Mouse (Mus musculus) liver, embryonic 13.5 days (tissue): ENCODE data around the gene Pgf. TPM values are rescaled to one million over a fixed set of nuclear protein-coding genes. Genes with fewer than 3 reads are reported as not detected.
A peak's percentile ranks its signal among the peaks of the same experiment; 100 is the strongest.

ENCODE experiments used
- ATAC-seq: fragments of 200-750 bp; cut with Nextera tagmentation; 2 replicates; pipeline ENCODE4 v1.8.0; 2017; ENCODE audit warnings: low read depth, mild to moderate bottlenecking, moderate number of reproducible peaks, moderate library complexity
- DNase-seq: peaks from one replicate; pipeline ENCODE4 v3.0.0; 2022
- H3K27ac ChIP-seq: fragments of 300-500 bp; sonication (generic); 2 replicates; pipeline ENCODE4 v1.5.1; 2015; ENCODE audit warnings: moderate library complexity, mild to moderate bottlenecking, inconsistent platforms
- H3K27me3 ChIP-seq: fragments of 300-500 bp; sonication (generic); 2 replicates; pipeline ENCODE4 v1.6.1; 2015; ENCODE audit warnings: mild to moderate bottlenecking, inconsistent platforms
- H3K36me3 ChIP-seq: fragments of 300-500 bp; sonication (generic); 2 replicates; pipeline ENCODE4 v1.6.1; 2015; ENCODE audit warnings: mild to moderate bottlenecking, inconsistent platforms
- H3K4me1 ChIP-seq: fragments of 300-500 bp; sonication (generic); replicated peaks from 2 replicates; pipeline ENCODE4 v1.6.1; 2015; ENCODE audit warnings: inconsistent platforms
- H3K4me2 ChIP-seq: fragments of 300-500 bp; sonication (generic); 2 replicates; pipeline ENCODE4 v1.6.1; 2015; ENCODE audit warnings: inconsistent platforms, mild to moderate bottlenecking, moderate library complexity
- H3K4me3 ChIP-seq: fragments of 300-500 bp; sonication (generic); replicated peaks from 2 replicates; pipeline ENCODE4 v1.5.1; 2015; ENCODE audit warnings: mild to moderate bottlenecking, inconsistent platforms
- H3K9ac ChIP-seq: fragments of 300-500 bp; sonication (generic); 2 replicates; pipeline ENCODE4 v1.6.1; 2015; ENCODE audit warnings: mild to moderate bottlenecking, inconsistent platforms
- H3K9me3 ChIP-seq: fragments of 300-500 bp; sonication (generic); replicated peaks from 2 replicates; pipeline ENCODE4 v1.6.1; 2016; ENCODE audit warnings: inconsistent platforms
- WGBS: fragments of 180-500 bp; shearing (Covaris S2); methylation state at CpG from one replicate; pipeline ENCODE4 v1.1.7; 2015; ENCODE audit not compliant: insufficient replicate concordance; 5-methylcytosine and 5-hydroxymethylcytosine counted together
- polyA plus RNA-seq: library from polyadenylated mRNA; unstranded; fragments of >200 nt; fragmentation: Nextera tagmentation; extraction: Ambion mirVana; gene quantifications from 2 replicates; pipeline ENCODE4 v1.2.1, GENCODE M21; 2015

Pgf gene
- polyA plus RNA-seq, 1 experiment from 2014 or later: 0.50 TPM

DNA sequence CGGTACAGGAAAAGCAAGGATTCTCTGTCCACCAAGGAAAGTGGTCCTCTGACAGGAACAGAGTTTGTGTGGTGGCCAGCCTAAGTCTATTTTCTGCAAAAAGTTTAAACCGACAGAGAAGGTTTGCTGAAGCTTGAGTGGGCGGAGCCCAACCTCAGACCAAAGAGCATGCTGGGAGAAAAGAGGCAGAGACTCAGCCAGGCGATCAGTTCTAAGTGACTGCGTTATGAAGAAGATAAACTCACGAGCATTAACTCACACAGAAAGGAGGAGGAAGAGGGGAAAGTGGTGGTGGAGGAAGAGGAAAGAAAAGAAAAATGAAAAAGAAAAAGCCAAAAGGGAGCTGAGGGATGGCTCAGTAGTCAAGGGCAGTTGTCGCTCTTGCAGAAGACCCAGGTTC lies 12.7 kb upstream of the Pgf start:
- Histone ChIP-seq H3K36me3 (no peaks in the 10 kb centered on the region), H3K4me3 (no peak overlapping the region), H3K9me3 (no peaks in the 10 kb centered on the region), H3K27ac (no peak overlapping the region), H3K9ac (no peak overlapping the region), H3K27me3 (no peaks in the 10 kb centered on the region), H3K4me1 (0 out of 2 replicates have a peak, but pooled peaks cover 5% of the 10 kb centered on the region), H3K4me2 (no peak overlapping the region)
- ATAC-seq (no peak), DNase-seq (no peak)
- WGBS: 56% methylated on average over 7 of the region's 7 CpGs

DNA sequence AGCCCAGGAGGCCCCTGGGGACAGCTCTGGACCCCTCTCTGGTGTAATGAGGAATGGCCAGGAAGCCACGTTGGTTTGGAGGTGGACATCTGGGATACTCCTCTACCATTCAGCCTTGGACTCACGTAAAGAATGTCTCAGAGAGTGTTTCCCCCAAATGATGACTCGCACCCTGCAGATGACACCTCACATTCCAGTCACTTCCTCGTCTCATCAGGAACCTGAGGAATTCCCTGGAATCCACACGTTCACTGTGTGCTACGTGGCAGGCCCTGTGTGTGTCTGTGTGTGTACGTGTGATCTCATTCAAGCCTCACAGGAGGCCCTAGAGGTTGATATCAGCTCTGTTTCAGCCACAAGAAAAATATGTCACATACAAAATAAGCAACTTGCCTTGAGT lies 8.8 kb upstream of the Pgf start:
- no peaks in the 10 kb centered on the region for H3K36me3 ChIP-seq
- H3K4me2 ChIP-seq: no peak overlapping the region
- H3K4me3 ChIP-seq: no peak overlapping the region
- WGBS: 43% methylated on average over 7 of the region's 7 CpGs
- H3K9ac ChIP-seq: no peak overlapping the region
- no peak for ATAC-seq
- peaks cover 18% of the 10 kb centered on the region for H3K27me3 ChIP-seq
- no peaks in the 10 kb centered on the region for H3K4me1 ChIP-seq
- no peak for DNase-seq
- H3K27ac ChIP-seq: no peak overlapping the region
- H3K9me3 ChIP-seq: no peaks in the 10 kb centered on the region

DNA sequence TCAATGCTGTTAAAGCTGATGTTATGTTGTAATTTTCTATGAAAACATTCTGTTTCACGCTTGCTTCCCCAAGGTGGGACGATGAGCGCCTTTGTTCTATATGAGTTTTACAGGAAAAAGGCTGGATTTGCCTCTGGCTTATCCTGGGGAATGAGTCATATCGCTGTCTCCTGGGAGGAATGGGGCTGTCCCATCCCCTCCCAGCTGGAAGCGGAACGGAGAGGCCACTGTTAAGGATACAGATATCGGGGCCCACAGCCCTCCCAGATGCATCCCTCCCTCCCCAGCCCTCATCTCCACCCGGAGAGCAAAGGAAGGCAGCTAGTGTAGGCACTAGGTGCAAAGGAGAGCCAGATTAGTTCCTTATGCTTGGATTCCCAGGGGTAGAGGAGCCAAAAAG lies 8.2 kb upstream of the Pgf start:
- Histone ChIP-seq H3K9me3 (no peaks in the 10 kb centered on the region), H3K4me1 (no peaks in the 10 kb centered on the region), H3K27me3 (peaks cover 24% of the 10 kb centered on the region), H3K4me2 (no peak overlapping the region), H3K9ac (no peak overlapping the region), H3K4me3 (no peak overlapping the region), H3K36me3 (no peaks in the 10 kb centered on the region), H3K27ac (no peak overlapping the region)
- 55% methylated on average over 8 of the region's 8 CpGs for WGBS
- DNase-seq (no peak), ATAC-seq (no peak)

DNA sequence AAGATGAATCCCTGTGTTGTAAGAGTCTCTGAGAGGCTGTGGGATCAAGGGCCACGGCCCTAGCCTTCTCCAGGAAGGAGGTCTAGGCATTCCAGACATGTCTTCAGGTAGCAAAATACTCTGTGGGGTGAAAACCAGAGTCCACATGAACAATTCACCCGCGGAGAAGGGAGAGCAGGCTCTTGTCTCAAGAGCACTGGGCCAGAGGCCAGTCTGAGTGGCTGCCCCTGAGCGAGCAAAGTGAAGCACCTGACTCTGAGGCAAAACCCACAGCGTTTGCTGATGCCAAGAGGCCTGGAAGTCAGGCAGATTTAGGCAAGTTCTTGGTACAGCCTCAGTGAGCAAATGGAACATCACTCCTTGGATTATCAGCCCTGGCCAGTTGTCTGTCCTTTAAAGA lies 6.5 kb upstream of the Pgf start:
- no peaks in the 10 kb centered on the region for H3K9me3 ChIP-seq
- H3K4me1 ChIP-seq: no peaks in the 10 kb centered on the region
- 51% methylated on average over 5 of the region's 5 CpGs for WGBS
- no peak overlapping the region for H3K4me3 ChIP-seq
- no peaks in the 10 kb centered on the region for H3K36me3 ChIP-seq
- H3K27ac ChIP-seq: no peak overlapping the region
- ATAC-seq (no peak), DNase-seq (no peak)
- H3K9ac ChIP-seq: no peak overlapping the region
- H3K4me2 ChIP-seq: no peak overlapping the region
- peaks cover 36% of the 10 kb centered on the region for H3K27me3 ChIP-seq

DNA sequence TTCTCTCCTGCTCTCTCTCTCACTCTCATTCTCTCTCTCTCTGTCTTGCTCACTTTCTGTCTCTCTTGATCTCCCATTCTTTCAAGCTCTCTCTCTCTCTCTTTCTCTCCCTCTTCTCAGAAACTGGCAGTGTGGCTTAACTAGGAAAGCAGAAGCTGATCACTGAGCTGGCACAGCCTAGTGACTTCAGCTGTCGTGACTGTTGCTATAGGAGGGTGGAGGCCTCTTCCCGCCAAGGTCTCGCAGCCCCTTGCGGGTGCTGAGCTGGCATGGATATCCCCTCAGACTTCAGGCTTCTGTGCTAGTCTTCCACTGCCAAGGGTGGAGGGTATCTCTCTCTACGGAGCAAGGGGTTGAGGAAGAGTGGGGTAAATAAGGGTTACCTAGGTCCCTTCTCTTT lies 5.3 kb upstream of the Pgf start:
- H3K36me3 ChIP-seq: no peaks in the 10 kb centered on the region
- no peaks in the 10 kb centered on the region for H3K4me1 ChIP-seq
- 50% methylated on average over 5 of the region's 5 CpGs for WGBS
- H3K27me3 ChIP-seq: peaks cover 43% of the 10 kb centered on the region
- no peak overlapping the region for H3K9ac ChIP-seq
- DNase-seq: no peak
- no peak overlapping the region for H3K4me2 ChIP-seq
- ATAC-seq: no peak
- H3K9me3 ChIP-seq: no peaks in the 10 kb centered on the region
- H3K27ac ChIP-seq: no peak overlapping the region
- no peak overlapping the region for H3K4me3 ChIP-seq

DNA sequence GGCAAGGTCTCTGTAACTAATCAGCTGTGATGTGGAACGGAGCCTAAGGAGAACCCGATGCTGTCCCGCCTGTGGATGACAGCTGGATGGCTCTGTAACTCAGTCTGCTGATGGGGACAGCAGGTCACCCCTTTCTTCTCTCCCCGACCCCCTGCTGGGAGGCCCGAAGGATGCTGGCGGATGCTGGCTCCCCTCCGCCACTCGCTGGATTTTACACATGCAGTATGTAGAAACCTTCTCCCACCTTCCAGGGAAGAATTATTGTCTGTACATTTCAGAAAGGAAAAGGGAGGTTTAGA lies 4.7 kb upstream of the Pgf start:
- ATAC-seq: no peak
- 31% methylated on average over 8 of the region's 8 CpGs for WGBS
- no peak for DNase-seq
- H3K4me2 ChIP-seq: no peak overlapping the region
- no peaks in the 10 kb centered on the region for H3K9me3 ChIP-seq
- no peak overlapping the region for H3K27ac ChIP-seq
- H3K27me3 ChIP-seq: peaks cover 48% of the 10 kb centered on the region
- peaks cover 4% of the 10 kb centered on the region for H3K4me1 ChIP-seq
- no peak overlapping the region for H3K4me3 ChIP-seq
- no peaks in the 10 kb centered on the region for H3K36me3 ChIP-seq
- H3K9ac ChIP-seq: no peak overlapping the region

DNA sequence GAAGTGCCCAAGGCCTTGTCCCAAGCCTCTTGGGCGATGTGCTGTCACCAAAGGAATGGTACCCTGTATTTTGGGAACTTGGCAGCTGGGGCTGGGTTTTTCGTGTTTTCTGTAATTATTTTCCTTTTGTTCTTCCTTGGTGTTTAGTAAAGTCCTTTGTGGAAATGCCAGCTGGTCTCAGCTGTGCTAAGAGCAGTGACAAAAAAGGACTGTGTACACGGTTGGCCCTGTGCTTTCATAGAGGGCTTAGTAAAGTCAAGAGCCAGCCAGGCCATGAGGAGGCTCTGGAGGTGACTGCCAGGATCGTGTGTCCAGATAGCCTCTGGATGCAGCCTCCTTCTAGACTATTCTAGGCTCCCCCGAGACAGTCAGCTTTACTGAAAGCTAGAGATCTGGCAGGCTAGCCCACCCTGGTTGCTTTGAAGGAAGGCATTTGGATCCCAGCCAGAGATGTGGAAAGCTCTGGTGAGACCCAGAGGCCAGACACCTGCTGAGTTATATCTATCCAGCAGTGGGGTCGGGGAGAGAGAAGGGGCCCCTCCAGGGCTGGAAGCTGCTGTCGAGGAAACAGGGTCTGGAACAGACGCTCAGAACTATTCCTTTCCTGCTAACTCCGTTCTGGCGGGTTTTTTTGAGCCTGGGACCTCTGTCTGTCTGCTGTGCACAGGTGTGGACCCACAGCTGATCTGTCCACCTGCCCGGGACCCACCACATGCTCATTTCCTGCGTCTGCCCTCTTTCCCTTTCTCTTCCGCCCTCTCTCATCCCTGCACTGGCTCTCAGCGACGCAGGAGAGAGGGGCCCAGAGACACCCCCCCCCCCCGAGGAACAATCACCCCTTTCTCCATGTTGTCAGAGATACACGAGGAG lies 4.1 kb upstream of the Pgf start:
- Histone ChIP-seq H3K36me3 (no peaks in the 10 kb centered on the region), H3K27ac (no peak overlapping the region), H3K9ac (no peak overlapping the region), H3K9me3 (no peaks in the 10 kb centered on the region), H3K27me3 (peaks cover 53% of the 10 kb centered on the region), H3K4me2 (no peak overlapping the region), H3K4me1 (peaks cover 10% of the 10 kb centered on the region), H3K4me3 (no peak overlapping the region)
- no peak for ATAC-seq
- DNase-seq: no peak
- WGBS: 37% methylated on average over 16 of the region's 17 CpGs

DNA sequence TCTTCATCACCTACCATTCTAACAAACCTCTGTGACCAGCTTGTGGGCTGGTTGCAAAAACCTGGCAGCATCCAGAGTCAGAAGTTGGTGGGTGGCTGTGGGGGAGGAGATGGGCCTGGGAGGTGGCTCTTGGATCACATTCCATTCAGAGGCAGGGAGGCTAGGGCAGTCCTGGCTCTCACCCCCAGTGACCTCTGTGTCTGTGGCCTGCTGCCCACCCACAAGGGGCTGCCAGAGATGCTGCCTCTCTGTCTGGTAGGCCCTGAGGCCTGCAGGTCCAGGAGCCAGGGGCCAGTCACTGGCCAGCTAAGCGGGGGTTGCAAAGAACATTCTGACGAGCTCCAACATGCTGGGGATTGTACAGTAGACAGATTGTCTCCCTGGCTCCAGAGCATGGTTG lies 704 bp upstream of the Pgf start:
- Histone ChIP-seq H3K27me3 (peaks cover 81% of the 10 kb centered on the region), H3K4me1 (peaks cover 22% of the 10 kb centered on the region), H3K9ac (no peak overlapping the region), H3K27ac (no peak overlapping the region), H3K4me3 (no peak overlapping the region), H3K4me2 (no peak overlapping the region), H3K9me3 (no peaks in the 10 kb centered on the region), H3K36me3 (no peaks in the 10 kb centered on the region)
- ATAC-seq (no peak), DNase-seq (no peak)
- 50% methylated on average over 2 of the region's 2 CpGs for WGBS

DNA sequence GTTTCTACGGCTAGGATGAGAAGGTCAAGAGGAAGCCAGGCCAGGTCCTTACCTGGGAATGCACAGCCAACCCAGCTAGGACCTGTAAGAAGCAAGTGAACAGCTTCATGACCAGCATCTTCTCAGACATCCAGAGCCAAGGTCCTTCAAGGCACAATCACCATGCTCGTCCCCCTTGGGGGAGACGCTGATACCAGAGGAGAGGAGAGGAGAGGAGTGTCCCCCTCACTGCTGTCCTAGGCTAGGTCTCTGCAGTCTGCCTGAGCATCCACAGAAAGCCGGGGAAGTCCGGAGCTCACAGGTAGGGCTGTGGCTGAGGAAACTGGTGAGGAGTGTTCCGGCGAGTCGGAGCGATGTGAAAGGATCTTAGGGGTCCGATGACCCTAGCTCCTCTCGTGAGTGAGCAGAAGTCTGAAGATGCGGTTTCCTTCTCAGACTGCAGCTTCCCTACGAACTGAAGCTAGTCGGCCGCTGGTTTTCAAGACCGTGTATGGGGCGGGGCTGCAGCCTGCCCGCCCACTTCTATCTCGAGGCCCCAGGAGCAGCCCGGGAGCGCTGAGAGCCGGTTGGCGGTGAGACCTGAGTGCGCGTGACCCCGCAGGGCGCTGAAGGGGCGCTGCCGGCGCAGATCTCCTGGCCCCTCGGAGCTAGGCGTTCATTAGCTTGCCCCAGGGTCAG lies 605 bp downstream of the Pgf start:
- H3K27ac ChIP-seq: no peak overlapping the region
- DNase-seq (peak; percentile 38), ATAC-seq (peak; percentile 74)
- WGBS: 2% methylated on average over 32 of the region's 32 CpGs
- H3K4me2 ChIP-seq: peak overlapping the region; percentile 63
- no peaks in the 10 kb centered on the region for H3K36me3 ChIP-seq
- H3K9ac ChIP-seq: peak overlapping the region; percentile 37; the same call in 1 of the 2 replicates
- peaks cover 22% of the 10 kb centered on the region for H3K4me1 ChIP-seq
- H3K4me3 ChIP-seq: peak overlapping the region; percentile 40
- peaks cover 76% of the 10 kb centered on the region for H3K27me3 ChIP-seq
- H3K9me3 ChIP-seq: no peaks in the 10 kb centered on the region

DNA sequence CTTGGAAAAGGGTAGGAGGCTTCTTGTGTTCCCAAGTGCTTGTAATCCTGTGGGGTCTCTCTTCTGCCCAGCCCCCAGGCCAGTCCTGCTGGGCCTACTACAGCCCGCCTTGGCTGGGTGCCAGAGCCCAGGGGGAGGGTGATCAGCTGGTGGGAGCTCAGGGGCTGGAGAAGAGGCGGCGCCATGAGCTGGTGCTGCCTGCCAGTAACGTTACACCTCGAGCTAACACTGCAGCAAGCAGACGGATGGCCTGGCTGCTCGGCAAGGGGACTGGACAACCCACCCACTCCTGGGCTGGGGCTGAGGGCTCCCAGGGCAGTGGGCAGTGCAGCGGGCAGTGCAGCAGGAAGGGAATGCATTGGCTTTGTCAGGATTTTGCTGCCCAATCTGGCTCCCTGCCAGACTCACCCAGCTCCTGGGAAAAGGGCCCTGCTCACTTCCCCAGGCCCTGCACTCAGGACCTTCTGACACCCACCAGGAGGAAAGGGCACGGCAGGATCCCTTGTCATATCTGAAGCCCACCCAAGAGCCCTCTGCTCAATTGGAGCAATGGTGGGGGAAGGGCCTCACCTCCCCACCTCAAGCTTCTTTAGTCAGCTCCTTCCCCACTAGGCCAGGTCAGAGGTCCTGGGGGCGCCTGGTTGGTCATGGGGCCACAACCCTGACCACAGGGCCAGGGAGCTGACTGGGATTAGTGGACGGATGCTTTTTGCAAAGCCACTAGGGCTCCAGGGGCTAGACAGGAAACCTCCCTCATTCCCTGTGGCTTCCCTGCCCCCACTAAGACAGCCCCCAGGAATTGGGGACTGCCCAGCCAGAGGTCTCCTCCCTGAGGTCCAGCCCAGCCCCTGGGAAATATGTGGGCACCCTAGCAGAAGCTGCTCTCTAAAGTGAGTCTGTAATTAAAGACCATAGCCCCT lies 1.4 kb downstream of the Pgf start:
- Histone ChIP-seq H3K4me2 (peak overlapping the region; percentile 63), H3K4me3 (0 out of 2 replicates have a peak overlapping the region, but pooled peaks have one; percentile 40), H3K36me3 (no peaks in the 10 kb centered on the region), H3K9ac (no peak overlapping the region; the same call in 1 of the 2 replicates), H3K9me3 (no peaks in the 10 kb centered on the region), H3K27me3 (peaks cover 72% of the 10 kb centered on the region), H3K4me1 (peaks cover 22% of the 10 kb centered on the region), H3K27ac (no peak overlapping the region; the same call in 1 of the 2 replicates)
- 42% methylated on average over 11 of the region's 11 CpGs for WGBS
- ATAC-seq: peak; percentile 25; the same call in 1 of the 2 replicates
- no peak for DNase-seq

DNA sequence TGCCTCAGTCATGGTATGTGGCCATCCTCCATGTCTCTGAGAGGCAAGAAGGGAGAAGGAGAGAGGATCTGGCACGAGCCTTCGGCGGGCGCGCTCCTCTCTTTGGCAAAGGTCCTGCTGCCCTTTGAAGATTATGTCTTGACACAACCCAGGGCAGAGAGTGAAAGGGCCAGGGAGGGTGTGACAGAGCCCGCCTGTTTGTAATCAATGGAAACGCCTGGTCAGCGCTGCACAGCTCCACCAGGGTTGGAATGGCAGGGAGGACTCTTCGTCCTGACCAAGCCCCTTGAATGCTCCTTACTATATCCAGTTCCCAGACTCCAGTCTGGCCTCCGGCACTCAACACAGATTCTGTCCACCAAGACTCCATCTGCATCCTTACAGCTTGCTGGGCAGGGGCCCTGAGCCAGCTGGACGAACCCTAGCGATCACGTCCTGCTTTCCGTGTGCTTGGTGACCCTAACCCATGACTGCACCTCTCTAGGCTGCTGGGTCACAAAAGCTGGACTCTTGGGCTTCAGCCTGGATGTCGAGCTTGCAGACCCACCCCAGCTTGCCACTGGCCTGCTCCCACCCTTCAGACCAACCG lies 2.4 kb downstream of the Pgf start:
- H3K9me3 ChIP-seq: no peaks in the 10 kb centered on the region
- peaks cover 22% of the 10 kb centered on the region for H3K4me1 ChIP-seq
- no peak for DNase-seq
- H3K9ac ChIP-seq: no peak overlapping the region
- WGBS: 55% methylated on average over 16 of the region's 16 CpGs
- peaks cover 62% of the 10 kb centered on the region for H3K27me3 ChIP-seq
- H3K4me2 ChIP-seq: no peak overlapping the region
- no peak for ATAC-seq
- no peak overlapping the region for H3K27ac ChIP-seq
- H3K4me3 ChIP-seq: no peak overlapping the region
- no peaks in the 10 kb centered on the region for H3K36me3 ChIP-seq
